Mouse (Mus musculus): ENCODE results near the gene Ptdss2.

DNA sequence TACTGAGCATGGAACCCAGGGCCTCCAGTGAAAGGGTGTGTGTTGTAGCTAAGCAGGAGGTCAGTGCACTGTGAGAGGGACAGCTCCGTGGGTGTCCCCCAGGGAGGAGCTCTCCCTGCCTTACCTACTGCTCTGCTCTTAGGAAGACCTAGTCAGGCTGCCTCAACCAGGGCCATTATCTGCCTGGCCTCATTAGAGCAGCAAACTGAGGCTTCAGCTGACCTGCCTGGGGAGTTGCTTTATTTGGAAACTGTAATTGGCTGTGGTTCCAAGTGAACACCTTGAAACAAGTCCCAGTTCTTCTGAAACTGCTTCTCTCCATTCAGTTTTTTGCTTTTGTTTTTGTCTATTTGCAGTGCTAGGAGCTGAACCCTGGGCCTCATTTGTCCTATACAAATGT lies 23.2 kb downstream of the Ptdss2 start:
- no peak for TF ChIP-seq POLR2A (IDR thresholded peaks at IDR 0.05; ENCODE audit: borderline replicate concordance, extremely low read depth, insufficient read depth, insufficient read length, poor library complexity, severe bottlenecking)
- no peak for TF ChIP-seq CTCF (IDR thresholded peaks at IDR 0.05; ENCODE audit: borderline replicate concordance, extremely low read depth, insufficient read depth, insufficient read length)

All from brain, embryonic 14.5 days (tissue).